Mouse (Mus musculus) heart, embryonic 14.5 days (tissue): Measurements from ENCODE around the gene Cdkn1b. TPM values are rescaled to one million over a fixed set of nuclear protein-coding genes. Genes with fewer than 3 reads are reported as not detected.

Source experiments
- ATAC-seq: fragments of 200-750 bp; cut with Nextera tagmentation; 2 replicates; pipeline ENCODE4 v1.8.0; 2017; ENCODE audit warnings: low read depth, moderate TSS enrichment; ENCODE audit not compliant: insufficient number of reproducible peaks, insufficient read depth, low FRiP score
- H3K27ac ChIP-seq, 2 experiments: fragments of 200-500 bp in 1 of 2; fragments of 300-500 bp in 1 of 2; sonication (generic) in 1 of 2; replicated peaks in 1 of 2; 2 replicates each; pipeline ENCODE4 v1.5.1; 2012 to 2014; ENCODE audit warnings: low read depth in 2 of 2, low read length in 2 of 2, control low read depth in 1 of 2, mild to moderate bottlenecking in 1 of 2, mixed read lengths in 1 of 2; ENCODE audit not compliant: control insufficient read depth in 1 of 2, insufficient read depth in 1 of 2
- H3K27me3 ChIP-seq: fragments of 300-500 bp; sonication (generic); 2 replicates; pipeline ENCODE4 v1.6.1; 2014; ENCODE audit warnings: mild to moderate bottlenecking, low read length, control low read depth; ENCODE audit not compliant: control insufficient read depth, insufficient read depth
- H3K36me3 ChIP-seq: fragments of 300-500 bp; sonication (generic); 2 replicates; pipeline ENCODE4 v1.6.1; 2014; ENCODE audit warnings: mild to moderate bottlenecking, control low read depth, low read length, mixed read lengths; ENCODE audit not compliant: control insufficient read depth, insufficient read depth
- H3K4me1 ChIP-seq, 2 experiments: fragments of 200-500 bp in 1 of 2; fragments of 300-500 bp in 1 of 2; sonication (generic) in 1 of 2; 2 replicates each; pipeline ENCODE4 v1.6.1; 2012 to 2014; ENCODE audit warnings: low read length in 2 of 2, control low read depth in 1 of 2, mixed read lengths in 1 of 2; ENCODE audit not compliant: control insufficient read depth in 2 of 2, insufficient read depth in 2 of 2
- H3K4me2 ChIP-seq: fragments of 300-500 bp; sonication (generic); 2 replicates; pipeline ENCODE4 v1.6.1; 2014; ENCODE audit warnings: mild to moderate bottlenecking, low read length
- H3K4me3 ChIP-seq, 2 experiments: fragments of 200-500 bp in 1 of 2; fragments of 300-500 bp in 1 of 2; sonication (generic) in 1 of 2; 2 replicates each; pipeline ENCODE4 v1.5.1; 2012 to 2014; ENCODE audit warnings: low read length in 2 of 2, mild to moderate bottlenecking in 2 of 2, control low read depth in 1 of 2, low read depth in 1 of 2, moderate library complexity in 1 of 2; ENCODE audit not compliant: control insufficient read depth in 1 of 2, insufficient read depth in 1 of 2
- H3K9ac ChIP-seq: fragments of 300-500 bp; sonication (generic); 2 replicates; pipeline ENCODE4 v1.6.1; 2014; ENCODE audit warnings: mild to moderate bottlenecking, low read length
- H3K9me3 ChIP-seq: fragments of 300-500 bp; sonication (generic); 2 replicates; pipeline ENCODE4 v1.6.1; 2016; ENCODE audit warnings: low read length, control low read depth; ENCODE audit not compliant: control insufficient read depth
- WGBS: fragments of 180-500 bp; shearing (Covaris S2); extraction: QIAGEN DNeasy Blood & Tissue Kit; methylation state at CpG from one replicate; pipeline ENCODE4 v1.1.7; 2014; 5-methylcytosine and 5-hydroxymethylcytosine counted together
- polyA plus RNA-seq: library from polyadenylated mRNA; unstranded; fragments of >200 nt; fragmentation: Nextera tagmentation; extraction: Ambion mirVana; gene quantifications from 2 replicates; pipeline ENCODE4 v1.2.1, GENCODE M21; 2014

Gene Cdkn1b
- polyA plus RNA-seq: 16.3 and 21.0 TPM in 2 replicates

DNA sequence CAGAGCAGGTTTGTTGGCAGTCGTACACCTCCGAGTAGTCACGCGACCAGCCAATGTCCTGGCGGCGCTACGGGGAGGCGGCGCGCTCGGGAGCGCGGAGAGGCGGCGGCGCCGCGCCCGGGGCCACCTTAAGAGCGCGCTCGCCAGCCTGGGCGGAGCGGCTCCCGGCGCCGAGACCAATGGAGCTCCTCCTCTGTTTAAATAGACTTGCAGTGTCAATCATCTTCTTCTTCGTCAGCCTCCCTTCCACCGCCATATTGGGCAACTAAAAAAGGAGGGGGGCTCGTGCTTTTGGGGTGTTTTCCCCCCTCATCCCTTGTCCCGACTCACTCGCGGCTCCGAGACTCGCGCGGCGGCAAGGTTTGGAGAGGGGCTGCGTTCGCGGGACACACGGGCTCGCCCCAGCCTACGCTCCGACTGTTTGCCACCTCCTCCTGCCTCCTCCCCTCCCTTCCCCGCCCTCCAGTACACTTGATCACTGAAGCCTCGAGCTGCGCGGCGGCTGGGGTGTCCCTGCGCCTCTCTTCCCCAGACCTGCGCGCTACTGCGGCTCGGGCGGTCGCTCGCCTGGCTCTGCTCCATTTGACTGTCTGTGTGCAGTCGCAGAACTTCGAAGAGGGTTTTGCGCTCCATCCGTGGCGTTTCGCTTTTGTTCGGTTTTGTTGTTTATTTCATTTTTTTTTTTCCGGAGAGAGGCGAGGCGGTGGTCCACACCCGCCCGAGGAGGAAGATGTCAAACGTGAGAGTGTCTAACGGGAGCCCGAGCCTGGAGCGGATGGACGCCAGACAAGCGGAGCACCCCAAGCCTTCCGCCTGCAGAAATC, at the start of gene Cdkn1b:
Gene Cdkn1b (plus strand): TSS at position 212 of the 824 bp plus-strand sequence.
- Histone ChIP-seq H3K4me1 (peaks cover 8 to 30% of the 10 kb centered on the region in 2 experiments), H3K9me3 (no peaks in the 10 kb centered on the region), H3K36me3 (peaks cover 18% of the 10 kb centered on the region), H3K27me3 (no peaks in the 10 kb centered on the region), H3K4me2 (peak within 1 kb of the TSS; percentile 94), H3K27ac (peak within 1 kb of the TSS; percentile 97 to 99), H3K9ac (peak within 1 kb of the TSS; percentile 98), H3K4me3 (peak within 1 kb of the TSS; percentile 81 to 92)
- peak; percentile 94 for ATAC-seq
- WGBS: under 1% methylated on average over 77 of the region's 77 CpGs

DNA sequence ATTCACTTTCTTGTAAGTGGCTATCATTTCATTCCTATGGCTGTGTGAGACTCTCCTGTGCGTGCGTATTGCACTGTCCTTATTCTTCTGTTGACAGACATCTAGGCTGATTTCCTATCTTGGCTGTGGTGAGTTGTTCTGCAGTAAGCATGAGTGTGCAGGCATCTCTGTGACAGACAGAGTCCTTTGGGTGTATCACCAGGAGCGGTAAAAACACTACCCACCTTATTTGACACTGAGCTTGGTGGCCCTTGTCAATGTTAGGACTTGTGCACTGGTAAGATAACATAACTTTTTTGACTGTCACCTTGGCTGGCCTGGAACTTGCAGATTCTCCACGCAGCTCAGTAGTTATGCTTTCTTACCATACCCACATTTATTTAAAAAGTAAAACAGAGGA, 49.3 kb upstream of the Cdkn1b start:
- Histone ChIP-seq H3K4me3 (no peak overlapping the region), H3K36me3 (peaks cover 16% of the 10 kb centered on the region), H3K4me1 (no peaks in the 10 kb centered on the region), H3K9me3 (peaks cover 2% of the 10 kb centered on the region; the same call in 1 of the 2 replicates), H3K27ac (no peak overlapping the region), H3K4me2 (no peak overlapping the region), H3K9ac (no peak overlapping the region), H3K27me3 (no peaks in the 10 kb centered on the region)
- no peak for ATAC-seq
- 82% methylated on average over 4 of the region's 4 CpGs for WGBS

DNA sequence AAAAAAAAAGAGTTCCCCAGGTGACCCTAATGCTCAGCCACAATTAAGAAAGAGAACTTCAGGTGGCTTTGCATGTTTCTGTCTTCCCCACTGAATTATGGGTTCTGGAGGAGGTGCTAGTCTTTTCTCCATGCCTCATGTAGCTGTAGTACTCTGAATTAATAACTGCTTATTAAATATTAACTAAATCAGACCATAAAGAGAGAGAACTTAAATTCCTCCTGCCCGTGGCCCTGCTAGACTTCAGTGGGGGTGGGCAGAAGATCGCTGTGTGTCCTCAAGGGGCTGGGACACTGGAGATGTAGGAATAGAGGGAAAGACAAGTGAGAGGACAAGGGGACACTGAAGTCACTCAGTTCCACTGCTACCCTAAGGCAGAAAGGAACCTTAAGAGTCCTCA, 48.0 kb upstream of the Cdkn1b start:
- Histone ChIP-seq H3K9ac (no peak overlapping the region), H3K27me3 (no peaks in the 10 kb centered on the region), H3K4me2 (no peak overlapping the region), H3K27ac (no peak overlapping the region), H3K4me3 (no peak overlapping the region), H3K36me3 (peaks cover 17% of the 10 kb centered on the region), H3K4me1 (no peaks in the 10 kb centered on the region), H3K9me3 (peaks cover 2% of the 10 kb centered on the region; the same call in 1 of the 2 replicates)
- ATAC-seq: no peak
- WGBS: 87% methylated on average over 2 of the region's 2 CpGs

DNA sequence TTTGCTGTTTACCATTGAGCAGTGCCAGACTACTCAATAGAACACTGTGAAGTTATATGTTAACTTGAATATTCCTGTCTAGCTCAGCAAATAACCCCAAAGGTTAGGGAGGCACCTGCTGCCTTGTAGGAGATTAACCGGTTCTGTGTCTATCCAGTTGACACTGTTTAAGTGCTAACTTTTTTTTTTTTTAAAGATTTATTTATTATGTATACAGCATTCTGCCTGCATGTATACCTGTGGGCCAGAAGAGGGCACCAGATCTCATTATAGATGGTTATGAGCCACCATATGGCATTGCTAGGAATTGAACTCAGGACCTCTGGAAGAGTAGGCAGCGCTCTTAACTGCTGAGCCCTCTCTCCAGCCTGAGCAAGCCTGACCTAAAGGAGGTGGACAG, 47.2 kb upstream of the Cdkn1b start:
- Histone ChIP-seq H3K27me3 (no peaks in the 10 kb centered on the region), H3K9ac (no peak overlapping the region), H3K36me3 (peaks cover 17% of the 10 kb centered on the region), H3K9me3 (peaks cover 2% of the 10 kb centered on the region; the same call in 1 of the 2 replicates), H3K27ac (no peak overlapping the region), H3K4me2 (no peak overlapping the region), H3K4me3 (no peak overlapping the region), H3K4me1 (no peaks in the 10 kb centered on the region)
- 83% methylated on average over 2 of the region's 2 CpGs for WGBS
- no peak for ATAC-seq

DNA sequence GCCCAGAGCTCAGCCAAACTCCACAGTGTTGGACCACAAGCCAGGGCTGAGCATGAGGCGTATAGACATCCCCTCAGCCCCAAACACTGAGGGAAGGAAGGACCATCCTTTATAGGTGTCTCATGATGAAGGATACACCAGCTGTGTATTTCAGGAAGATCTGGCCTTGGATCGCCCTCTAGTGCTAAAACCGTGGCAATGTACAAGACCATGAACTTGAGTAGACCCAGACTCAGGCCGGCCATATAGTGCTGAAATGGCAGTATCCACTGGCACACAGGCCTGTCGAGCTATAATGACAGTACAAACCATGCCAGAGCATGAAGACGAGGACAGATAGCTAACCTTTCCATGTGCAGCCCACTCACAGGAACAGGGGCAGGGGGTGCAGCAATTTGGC, 43.4 kb upstream of the Cdkn1b start:
- Histone ChIP-seq H3K27ac (no peak overlapping the region), H3K36me3 (peaks cover 3% of the 10 kb centered on the region; the same call in 1 of the 2 replicates), H3K9me3 (no peaks in the 10 kb centered on the region), H3K4me1 (peaks cover 0 to 6% of the 10 kb centered on the region in 2 experiments; a peak in 1 of 4 replicates), H3K27me3 (no peaks in the 10 kb centered on the region), H3K9ac (no peak overlapping the region), H3K4me2 (no peak overlapping the region), H3K4me3 (no peak overlapping the region)
- no peak for ATAC-seq
- 70% methylated on average over 6 of the region's 6 CpGs for WGBS

DNA sequence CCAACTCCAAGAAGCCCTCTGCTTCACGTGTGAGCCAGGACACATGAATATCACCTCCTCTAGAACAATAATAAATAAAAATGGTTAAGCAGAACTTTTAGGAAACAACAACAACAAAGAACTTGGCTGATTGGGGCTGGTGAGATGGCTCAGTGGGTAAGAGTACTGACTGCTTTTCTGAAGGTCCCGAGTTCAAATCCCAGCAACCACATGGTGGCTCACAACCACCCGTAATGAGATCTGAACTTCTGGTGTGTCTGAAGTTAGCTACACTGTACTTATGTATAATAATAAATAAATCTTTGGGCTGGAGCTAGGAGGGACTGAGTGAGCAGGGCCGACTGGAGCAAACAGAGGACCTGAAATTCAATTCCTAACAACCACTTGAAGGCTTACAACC, 42.9 kb upstream of the Cdkn1b start:
- no peak for ATAC-seq
- Histone ChIP-seq H3K27me3 (no peaks in the 10 kb centered on the region), H3K27ac (no peak overlapping the region), H3K4me3 (no peak overlapping the region), H3K36me3 (peaks cover 3% of the 10 kb centered on the region; the same call in 1 of the 2 replicates), H3K4me2 (no peak overlapping the region), H3K4me1 (peaks cover 0 to 6% of the 10 kb centered on the region in 2 experiments; a peak in 1 of 4 replicates), H3K9ac (no peak overlapping the region), H3K9me3 (no peaks in the 10 kb centered on the region)
- 83% methylated on average over 4 of the region's 4 CpGs for WGBS

DNA sequence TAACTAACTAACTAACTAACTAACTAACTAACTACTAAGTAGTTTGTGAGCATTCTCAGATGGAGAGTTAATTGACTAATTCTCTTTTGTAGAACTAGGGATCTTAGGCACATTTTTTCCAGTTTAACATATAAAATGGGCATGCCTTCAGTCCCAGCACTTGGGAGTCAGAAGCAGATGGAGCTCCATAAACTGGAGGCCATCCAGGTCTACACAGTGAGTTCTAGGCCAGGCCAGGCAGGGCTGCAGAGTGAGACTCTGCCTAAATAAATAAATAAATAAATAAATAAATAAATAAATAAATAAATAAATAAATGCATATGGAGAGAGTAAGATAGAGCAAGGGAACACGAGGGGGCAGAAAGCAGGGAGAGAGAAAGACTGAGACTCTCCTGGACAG, 42.3 kb upstream of the Cdkn1b start:
- Histone ChIP-seq H3K36me3 (peaks cover 6% of the 10 kb centered on the region; the same call in 1 of the 2 replicates), H3K27me3 (no peaks in the 10 kb centered on the region), H3K4me3 (no peak overlapping the region), H3K9ac (no peak overlapping the region), H3K9me3 (no peaks in the 10 kb centered on the region), H3K4me2 (no peak overlapping the region), H3K4me1 (peaks cover 0 to 6% of the 10 kb centered on the region in 2 experiments; a peak in 1 of 4 replicates), H3K27ac (no peak overlapping the region)
- ATAC-seq: no peak
- 39% methylated on average over 1 of the region's 1 CpGs for WGBS
